Mouse (Mus musculus) ES-E14 (cell line): ENCODE measurements around the gene Dpf1.
A peak's percentile ranks its signal among the peaks of the same experiment; 100 is the strongest.

Source experiments
- CHD2 ChIP-seq: IDR thresholded peaks from 2 replicates; pipeline ENCODE4 v1.6.1; 2014; ENCODE audit warnings: mild to moderate bottlenecking, low read depth, low read length, inconsistent platforms
- HCFC1 ChIP-seq: IDR thresholded peaks from 2 replicates; pipeline ENCODE4 v1.6.1; 2012; ENCODE audit warnings: low read length, inconsistent platforms, borderline replicate concordance; ENCODE audit not compliant: insufficient read depth
- MAFK ChIP-seq: IDR thresholded peaks from 2 replicates; pipeline ENCODE4 v1.6.1; 2014; ENCODE audit warnings: mild to moderate bottlenecking, low read depth, low read length, inconsistent platforms; ENCODE audit not compliant: insufficient read depth
- ZC3H11A ChIP-seq: IDR thresholded peaks from 2 replicates; pipeline ENCODE4 v1.6.1; 2012; ENCODE audit warnings: low read depth, mild to moderate bottlenecking, inconsistent platforms, low read length, borderline replicate concordance
- ZNF384 ChIP-seq: IDR thresholded peaks from 2 replicates; pipeline ENCODE4 v1.6.1; 2012; ENCODE audit warnings: low read depth, low read length, inconsistent platforms

DNA sequence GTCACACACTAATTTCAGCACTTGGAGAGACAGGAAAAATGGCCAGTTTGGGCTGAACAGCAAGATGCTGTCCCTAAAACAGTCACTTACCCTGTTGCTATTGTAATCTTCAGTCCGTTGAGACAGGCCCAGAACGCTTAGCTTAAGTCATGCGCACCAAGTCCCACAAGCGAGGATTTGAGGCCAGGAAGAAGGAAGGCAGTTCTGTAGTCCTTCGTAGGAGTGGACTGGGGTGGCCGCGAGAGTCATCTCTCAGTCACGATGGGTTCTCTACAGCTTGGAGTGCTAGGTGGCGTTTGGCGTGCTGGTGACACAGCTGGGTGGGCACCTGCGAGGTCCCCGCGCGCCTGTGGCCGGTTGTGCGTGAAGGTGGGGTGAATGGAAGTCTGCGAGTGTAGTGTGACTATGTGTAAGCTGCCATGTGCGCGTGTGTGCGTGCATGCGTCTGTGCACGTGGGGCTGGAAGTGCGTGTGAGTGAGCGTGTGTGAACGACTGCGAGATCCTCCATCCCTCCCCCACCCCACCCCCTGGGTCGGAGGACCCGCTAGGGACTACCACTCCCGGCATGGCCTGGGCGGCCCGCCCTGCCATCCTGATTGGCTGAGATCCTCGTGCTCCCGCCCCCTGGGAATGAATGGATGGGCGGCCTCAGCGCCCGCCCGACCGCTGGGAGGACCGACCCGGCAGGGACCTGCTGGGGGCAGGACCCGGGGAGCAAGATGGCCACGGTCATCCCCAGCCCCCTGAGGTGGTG lies 3.8 kb downstream of the Dpf1 start:
- TF ChIP-seq CHD2 (no peak), ZNF384 (no peak), MAFK (no peak), ZC3H11A (no peak), HCFC1 (peak; percentile 73; the same call in 1 of the 2 replicates)
